Mouse (Mus musculus) NIH3T3 (cell line): ENCODE measurements around the gene Gm37240.
"Not testable (repeated sequence)": the region's sequence is repeated elsewhere in the genome, so short reads cannot be mapped to it uniquely, and the experiment has no call there.

Experiments used
- DNase-seq: peaks from one replicate; pipeline ENCODE4 v3.0.0-alpha.2; 2012; ENCODE audit warnings: low read depth

Gene Gm37240

DNA sequence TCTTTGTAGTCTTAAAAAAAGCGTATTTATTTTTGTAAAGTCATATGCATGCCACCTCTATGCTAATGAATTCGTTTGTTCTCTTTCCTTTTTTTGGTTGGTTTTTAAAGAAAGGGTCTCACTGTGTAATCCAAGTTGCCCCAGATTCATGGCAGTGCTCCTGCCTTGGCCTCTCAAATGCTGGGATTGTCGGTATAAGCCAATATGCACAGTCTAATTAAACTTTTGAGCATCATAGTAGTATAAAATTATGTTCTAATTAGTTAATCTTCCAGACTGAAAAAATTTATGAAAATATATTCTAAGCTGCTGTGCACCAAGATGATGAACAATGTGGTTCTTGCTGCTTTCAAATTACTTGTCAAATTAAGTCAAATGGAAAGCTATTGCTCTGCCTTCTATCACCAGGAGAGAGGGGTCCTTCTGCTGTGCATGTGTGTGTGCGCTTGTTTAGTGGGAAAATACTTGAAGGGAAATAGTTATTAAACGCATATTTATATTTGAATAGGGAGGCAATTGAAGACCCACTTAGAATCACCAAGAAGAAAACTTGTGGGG is 1291.6 kb downstream of the Gm37240 start:
- DNase-seq = no peak

DNA sequence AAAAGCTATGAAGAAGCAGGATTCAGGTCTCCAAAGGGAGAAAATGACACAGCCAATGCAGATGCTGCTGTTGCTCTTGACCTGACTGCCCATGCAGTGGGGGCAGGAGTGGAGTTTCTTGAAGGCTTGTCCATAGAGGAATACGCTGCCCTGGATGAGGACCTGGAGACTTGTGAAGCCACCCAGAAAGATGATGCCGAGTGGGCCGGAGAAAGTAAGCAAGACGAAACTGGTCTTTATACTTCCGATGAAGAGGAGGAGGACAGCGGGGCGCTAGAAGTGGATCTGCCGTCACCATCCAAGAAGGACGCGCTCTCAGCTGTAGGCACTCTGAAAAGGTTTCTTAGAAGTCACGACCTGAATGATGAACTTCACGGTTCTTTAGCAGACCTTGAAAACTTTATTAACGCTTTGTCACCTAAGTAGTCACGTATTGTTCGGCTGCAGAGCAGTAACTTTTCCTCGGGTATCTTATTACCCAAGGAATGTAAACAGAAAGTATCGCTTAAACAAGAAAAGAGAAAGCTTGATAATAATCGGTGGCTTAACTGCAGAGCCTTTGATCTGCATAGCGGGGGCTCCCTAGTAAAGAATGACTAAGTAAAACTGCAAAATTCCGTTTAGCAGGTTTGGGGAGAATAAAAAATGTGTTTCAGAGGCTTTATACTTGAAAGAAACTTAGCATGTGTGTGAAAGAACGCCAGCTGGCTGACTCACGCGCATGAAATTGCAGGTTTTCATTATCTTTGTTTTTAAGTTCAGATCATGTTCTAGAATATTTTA is 1292.2 kb downstream of the Gm37240 start:
- DNase-seq = peak; percentile 18

DNA sequence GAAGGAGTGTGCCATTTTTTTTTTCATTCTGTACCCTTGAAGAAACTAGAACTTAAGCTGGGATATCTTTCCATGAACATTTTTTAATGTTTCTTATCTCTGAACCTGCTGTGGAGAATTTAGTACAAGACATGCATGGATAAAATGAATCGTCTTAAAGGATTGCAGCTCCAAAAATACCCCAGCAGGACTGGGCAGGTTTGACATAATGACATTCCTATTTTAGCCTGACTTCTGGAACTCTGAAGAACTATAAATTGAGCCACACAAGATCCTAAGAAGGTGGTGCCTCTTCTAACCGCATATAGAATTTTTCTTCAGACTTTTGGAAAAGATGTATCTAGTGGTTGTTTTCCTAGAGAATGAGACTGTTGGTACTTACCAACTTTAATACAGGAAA is 1294.0 kb downstream of the Gm37240 start, which contains the start of gene Tigd4:
Tigd4 (plus strand) TSS at position 301 of the 400 bp plus-strand sequence.
- DNase-seq = no peak

DNA sequence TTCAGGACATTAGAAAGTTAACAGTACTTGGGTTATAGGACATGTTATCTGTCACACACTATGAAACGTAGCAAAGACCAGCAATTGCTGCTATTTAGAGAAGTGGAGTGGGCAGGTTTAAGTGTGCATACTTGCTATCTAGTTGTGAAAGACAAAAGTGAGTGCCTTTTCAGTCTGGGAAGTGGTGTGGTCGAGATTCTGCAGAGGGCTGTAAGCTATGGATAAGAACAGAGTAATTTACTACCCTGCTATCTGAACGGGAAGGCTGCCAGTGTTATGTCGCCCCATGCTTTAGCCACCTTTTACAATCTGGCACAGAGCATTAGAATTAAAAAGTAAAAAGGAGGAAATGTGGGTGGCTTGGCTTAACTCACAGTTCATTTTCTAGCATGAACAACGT is 1300.6 kb downstream of the Gm37240 start:
- DNase-seq = no peak

DNA sequence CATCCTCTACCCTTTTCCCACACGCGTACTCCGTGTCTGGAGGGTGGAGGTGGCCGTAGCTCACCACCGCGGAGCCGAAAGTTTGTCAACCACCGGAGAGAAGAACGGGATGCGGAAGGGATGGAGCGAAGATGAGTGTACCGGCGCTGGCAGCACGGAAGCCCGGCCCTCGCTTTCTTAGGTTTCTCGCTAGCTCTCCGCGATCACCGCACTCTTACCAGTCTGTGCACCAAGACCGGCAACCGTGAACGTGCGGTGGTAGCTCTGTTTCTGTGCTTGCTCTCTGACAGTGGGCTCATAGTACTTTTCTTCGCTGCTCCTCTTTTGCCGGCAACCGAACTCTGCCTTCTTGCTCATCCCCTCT is 1304.4 kb downstream of the Gm37240 start:
- DNase-seq = no peak

DNA sequence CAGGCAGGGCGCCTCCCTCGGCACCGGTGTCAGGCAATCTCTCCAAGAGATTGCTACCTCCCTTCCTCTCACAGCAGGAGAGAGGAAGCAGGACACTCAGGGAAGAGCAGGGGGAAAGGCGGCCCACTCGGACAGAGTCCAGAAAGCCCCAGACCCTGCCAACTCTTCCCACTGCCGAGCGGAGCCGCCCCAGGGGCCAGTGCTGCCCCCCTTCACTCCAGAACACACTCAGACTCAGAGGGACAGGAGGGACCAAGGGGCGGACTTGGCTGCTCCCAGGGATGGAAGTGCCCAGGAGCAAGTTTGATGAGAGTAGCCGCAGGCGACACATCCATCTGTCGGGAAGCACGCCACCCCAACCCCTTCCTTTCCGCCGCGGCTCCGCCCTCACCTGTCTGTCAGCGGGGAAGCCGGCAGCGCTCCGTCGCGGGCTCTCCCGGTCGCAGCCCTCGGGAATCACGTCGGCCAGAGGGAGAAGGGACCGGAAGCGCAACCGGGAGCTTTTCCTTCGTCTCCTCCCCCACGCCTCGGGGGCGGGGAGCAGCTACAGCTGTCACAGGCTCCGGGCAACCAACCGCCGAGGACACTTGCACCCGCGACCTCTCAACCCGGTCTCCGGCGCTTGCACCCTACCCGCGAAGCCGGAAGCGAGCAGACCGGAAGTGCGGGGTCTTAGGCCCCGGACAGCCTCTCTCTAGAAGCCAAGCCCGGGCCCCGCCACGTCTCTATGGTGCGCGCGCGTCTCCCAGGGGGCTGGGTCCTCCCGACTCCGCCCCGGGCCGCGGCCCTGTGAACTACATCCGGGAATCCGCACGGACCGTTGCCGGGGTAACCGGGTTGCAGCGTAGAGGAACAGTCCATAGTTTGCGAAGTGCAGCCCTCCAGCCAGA is 1305.0 kb downstream of the Gm37240 start, which contains the start of gene Arfip1:
Arfip1 (minus strand) TSS at position 603 of the 890 bp plus-strand sequence.
- peak; percentile 98 for DNase-seq

DNA sequence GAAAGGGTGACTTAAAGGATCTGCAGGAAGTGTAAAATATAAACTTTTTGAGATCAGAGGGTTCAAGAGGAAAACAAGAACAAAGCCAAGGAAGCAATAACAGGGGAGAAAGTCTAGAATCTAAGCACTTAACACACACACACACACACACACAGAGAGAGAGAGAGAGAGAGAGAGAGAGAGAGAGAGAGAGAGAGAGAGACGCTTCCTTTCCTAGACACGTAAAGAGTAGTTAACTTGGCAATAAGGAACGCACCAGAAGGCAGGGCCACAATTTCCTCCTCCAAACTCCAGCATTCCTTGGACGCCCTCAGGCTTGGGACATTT is 1305.7 kb downstream of the Gm37240 start:
- DNase-seq = no peak

DNA sequence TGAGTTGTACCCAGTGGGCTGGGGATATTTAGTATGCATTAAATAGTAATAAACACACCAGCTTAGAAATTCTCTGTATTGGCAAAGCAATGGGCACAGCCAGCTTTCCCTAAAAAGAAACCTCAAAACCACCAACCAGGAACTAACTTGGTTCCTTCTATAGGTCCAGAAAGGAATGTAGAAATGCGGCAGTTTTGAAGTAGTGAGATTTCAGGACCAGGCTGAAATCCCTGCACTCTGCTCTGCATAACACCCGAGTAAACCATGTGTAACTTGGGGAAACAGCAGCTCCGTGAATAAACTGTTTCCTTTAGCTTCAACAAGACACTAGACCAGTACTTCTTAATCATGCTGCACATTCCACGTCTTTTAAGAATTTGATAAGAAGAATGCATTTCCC is 1306.6 kb downstream of the Gm37240 start:
- peak; percentile 10 for DNase-seq

DNA sequence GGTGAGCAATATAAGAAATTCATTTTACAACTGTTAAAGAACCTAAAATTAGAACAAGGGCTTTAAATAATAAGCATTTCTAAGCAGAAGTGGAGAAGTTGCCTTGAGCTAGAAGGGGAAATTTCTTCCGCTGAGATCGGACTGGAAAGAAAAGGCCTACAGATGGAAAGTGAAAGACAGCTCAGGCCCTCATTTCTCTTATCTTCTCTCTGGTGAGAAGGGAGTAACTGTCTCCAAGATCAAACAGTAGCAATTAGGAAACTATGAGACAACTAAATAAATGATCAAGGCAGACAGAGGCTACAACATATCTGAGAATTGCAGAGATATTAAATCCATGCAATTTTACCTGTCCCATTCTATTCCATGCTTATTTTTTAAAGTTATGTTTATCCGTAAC is 1316.8 kb downstream of the Gm37240 start:
- no peak for DNase-seq

DNA sequence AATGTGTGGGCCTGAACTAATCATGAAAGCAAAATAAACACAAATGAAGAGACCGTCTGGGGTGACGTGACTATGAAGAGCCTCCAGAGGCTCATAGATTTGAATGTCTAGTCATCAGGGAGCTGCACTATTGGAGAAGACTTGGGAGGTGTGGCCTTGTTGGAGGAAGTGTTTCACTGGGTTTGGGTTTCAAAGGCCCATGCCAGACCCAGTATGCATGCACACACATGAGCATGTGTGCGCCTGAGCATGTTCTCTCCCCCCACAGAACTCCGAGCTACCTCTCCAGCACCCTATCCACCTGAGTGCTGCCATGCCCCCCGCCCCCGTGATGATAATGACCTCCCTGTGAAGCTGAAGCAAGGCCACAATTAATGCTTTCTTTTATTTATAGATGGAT is 1317.7 kb downstream of the Gm37240 start:
- no peak for DNase-seq

DNA sequence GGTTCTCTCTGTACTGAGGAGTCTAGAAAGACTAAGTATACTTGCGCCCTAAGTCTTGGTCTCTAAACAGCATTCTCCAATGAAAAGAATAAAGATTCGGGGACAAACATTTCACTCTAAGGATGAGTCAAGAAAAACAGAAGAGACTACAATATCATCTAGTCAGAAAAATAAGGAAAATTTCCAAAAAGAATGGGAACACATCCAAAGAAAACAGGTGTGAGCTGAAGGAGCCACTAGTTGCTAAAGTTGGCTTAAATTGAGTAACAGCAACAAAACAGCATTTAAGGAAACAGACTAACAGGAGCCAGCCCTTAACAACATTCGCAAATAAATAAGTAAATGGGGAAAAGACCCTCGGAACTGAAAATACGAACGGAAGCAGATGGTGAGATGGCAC is 1318.8 kb downstream of the Gm37240 start:
- peak; percentile 42 for DNase-seq

DNA sequence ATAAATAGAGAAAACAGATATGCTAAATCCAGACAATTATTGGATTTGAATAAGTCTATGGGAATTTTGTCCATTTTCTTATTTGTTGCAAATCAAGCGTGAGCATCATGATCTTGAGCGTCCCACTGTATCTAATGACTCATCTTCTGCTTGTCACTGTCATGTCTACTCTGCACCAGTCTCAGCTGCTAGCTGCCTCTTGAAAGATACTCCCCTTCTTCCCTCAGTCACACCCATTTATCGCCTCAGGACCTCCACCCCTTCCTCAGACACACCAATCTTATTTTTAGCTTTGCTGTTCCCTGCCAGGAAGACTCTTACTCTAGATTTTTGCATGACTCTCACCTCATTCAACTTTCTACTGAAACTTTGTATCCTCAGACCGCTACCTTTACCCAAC is 1323.9 kb downstream of the Gm37240 start:
- no peak for DNase-seq

DNA sequence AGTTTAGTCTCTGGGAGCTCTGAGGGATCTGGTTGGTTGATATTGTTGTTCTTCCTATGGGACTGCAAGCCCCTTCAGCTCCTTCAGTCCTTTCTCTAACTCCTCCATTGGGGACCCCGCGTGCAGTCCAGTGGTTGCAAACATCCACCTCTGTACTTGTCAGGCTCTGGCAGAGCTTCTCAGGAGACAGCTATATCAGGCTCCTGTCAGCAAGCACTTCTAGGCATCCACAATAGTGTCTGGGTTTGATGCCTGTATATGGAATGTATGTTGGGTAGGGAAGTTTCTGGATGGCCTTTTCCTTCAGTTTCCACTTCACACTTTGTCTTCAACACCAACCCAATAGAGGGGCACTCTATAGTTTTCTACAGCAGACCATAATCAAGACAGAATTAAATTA is 1324.4 kb downstream of the Gm37240 start:
- DNase-seq = not testable (repeated sequence)

DNA sequence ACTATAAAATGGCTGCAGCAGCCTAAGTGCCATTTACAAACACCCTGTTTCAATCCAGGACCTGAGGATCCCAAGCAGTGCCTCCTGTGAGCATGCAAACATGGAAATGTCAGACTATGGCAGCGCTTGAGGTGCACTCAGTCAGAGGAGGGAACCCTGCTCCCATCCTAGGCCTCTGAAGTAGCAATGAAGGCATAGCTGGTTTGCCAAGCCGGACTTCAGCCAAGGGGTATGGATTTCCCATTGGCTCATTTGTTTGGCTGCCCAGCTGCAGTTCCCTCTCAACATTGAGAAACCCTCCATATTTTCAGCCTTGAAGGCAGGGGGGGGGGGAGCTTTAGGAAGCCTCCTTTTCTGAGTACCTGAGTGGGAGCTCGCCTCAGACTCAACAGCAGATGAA is 1329.0 kb downstream of the Gm37240 start:
- no peak for DNase-seq

DNA sequence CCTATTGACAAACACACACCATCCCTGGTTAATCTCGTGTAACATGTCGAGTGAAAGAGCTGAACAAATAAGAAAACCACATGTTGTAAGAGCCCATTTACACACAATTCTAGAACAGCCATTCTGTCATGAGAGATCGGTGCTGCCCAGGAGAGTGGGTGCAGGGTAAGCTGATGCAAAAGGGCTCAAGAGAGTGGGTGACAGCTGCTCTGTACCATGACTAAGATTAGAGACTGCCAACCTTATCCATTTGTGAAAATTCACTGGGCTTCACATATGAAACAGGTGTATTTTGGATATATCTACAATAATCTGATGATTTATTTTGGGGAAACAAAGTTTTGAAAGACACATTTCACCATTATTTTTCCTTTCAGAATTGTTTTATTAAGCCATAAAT is 1331.5 kb downstream of the Gm37240 start:
- DNase-seq = no peak

DNA sequence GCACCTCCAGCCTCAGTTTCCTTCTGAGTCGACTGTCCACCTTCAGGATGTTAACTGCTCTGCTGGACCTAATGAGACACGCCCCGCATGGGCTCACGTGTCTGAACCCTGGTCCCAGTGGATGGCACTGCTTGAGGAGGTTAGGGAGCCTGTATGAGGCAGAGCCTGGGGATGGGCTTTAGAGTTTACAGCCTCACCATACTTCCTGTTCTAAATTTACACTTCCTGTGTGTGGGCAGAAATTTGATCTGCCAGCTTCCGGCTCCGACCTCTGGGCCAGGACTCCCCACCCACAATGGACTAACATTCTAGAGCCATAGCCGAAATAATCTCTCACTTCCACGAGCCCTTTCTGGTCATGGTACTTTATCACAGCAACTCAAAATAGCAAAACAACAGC is 1340.1 kb downstream of the Gm37240 start:
- no peak for DNase-seq

DNA sequence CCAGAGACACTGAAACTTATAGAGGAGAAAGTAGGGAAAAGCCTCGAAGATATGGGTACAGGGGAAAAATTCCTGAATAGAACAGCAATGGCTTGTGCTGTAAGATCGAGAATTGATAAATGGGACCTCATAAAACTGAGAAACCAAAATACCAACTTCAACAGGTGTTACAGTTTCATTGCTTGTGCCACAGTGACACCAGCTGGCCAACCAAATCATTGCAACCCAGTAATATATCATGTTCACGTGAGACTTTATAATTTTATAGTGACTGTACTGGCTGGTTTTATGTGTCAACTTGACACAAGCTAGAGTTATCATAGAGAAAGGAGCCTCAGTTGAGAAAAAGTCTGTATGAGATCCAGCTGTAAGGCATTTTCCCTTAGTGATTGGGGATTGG is 1344.9 kb downstream of the Gm37240 start:
- DNase-seq = peak; percentile 82

DNA sequence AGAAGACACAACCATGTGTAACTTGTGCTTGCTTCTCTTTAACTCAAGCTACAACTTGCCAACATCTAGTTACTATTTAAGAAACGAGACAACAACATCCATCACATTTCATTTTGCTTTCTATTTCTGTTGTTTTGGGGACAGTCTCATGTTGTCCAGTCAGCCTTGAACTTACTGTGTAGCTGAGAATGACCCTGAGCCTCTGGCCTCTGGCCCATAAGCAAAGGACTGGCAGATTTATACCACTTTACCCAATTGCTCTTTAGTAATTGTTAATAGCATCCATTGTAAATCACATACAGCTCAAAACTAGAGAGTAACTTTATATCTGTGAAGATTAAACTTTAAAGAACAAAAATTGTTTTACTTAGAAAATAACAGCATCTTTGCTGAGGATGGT is 1345.4 kb downstream of the Gm37240 start:
- DNase-seq = no peak

DNA sequence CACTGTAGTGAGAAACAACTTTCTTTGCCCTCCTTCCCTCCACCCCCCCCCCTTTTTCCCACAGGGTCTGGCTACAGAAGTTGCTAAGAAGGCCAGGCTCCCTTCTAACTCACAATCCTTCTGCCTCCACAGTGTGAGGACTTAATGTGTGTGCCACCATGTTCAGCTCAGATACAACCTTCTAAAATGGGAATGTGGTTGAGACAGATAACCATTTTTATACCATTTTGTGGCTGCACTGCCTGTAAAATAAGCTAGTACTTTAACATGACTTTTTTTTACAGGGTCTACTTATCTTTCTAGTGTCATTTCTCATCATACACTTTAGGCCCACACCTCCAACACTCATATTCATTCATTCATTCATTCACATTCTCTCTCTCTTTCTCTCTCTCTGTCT is 1346.7 kb downstream of the Gm37240 start:
- no peak for DNase-seq

DNA sequence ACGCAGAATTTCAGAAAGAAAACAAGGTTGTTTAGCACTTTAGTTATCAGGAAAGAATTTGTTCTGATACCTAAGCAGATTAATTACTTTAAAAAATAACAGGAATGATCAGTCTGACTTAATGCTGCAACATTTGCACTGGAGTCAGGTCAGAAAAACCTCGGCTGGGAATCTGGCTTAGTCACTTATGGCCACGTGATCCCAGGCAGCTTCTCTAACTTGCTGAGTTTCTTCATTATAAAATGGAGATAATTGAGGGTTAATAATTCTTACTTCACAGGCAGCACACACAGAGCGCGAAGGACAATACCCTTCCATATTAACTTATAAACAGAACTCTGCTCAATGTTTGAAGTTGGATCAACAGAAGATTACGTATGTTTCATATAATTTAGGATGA is 1350.3 kb downstream of the Gm37240 start:
- DNase-seq = peak; percentile 48

DNA sequence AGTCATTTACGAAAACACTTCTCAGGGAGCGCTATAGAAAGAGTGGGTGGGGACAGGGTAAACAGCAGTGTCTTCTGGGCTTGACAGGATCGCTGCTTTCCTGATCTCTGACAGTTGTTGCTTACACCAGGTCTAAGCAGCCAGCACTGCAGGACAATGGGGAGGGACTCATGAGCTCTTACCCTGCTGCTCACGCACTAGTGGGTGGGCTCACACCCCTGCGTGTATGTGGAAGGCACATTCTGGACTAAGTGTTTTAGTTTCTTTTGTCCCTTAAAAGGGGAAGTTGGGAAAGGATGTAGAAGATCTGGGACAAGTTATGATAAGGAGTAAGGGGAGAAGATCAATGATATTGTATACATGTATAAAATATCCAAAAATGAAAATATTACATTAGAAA is 1354.1 kb downstream of the Gm37240 start:
- no peak for DNase-seq

DNA sequence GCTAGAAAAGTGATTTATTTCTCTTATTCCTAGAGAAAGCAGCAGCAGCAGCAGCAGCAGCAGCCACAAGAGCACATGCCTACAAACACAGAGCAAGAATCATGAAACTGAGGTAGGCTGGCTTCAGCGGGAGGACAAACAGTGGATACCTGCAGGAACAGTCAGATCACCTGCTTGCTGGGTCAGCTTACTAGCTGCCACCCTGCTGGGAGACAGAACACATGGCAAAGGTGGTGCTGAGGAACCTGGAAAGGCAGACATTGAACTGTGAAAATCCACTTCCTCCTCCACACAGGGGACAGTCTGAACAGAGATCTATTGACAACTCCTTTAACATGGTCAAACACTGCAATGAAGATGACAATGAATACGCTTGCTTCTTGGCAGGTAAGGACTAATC is 1358.3 kb downstream of the Gm37240 start:
- no peak for DNase-seq

DNA sequence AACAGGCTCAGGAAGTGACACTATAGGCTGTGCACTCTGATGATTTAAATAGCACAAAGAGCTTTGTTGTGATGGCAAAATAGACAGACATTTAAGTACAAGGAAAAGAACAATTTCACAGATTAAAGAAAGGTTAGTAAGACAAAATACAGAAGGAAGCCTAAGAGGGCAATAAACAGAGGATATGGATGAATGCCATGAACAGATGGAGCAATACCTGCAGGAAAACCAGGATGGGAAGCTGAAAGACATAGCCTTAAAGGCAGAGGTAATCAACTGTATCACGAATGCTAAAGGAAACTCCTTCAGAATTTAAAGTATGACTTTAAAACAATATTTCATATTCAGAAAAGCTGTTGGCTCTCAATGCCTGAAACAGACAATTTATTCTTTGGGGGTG is 1362.4 kb downstream of the Gm37240 start:
- DNase-seq = no peak
